Mouse (Mus musculus) lung, embryonic 14.5 days (tissue): ENCODE measurements at regions not wholly inside any gene's neighbourhood (a gene's known extent, or its start where the extent isn't known, plus 50 kb on each side); places are given as distances from the start of the nearest gene placed in this dataset.

Experiments used
- ATAC-seq: fragments of 200-750 bp; cut with Nextera tagmentation; 2 replicates; pipeline ENCODE4 v1.8.0; 2017; ENCODE audit warnings: mild to moderate bottlenecking, moderate TSS enrichment, moderate library complexity; ENCODE audit not compliant: insufficient read depth
- DNase-seq: peaks from one replicate; pipeline ENCODE4 v3.0.0-alpha.2; 2015
- H3K27ac ChIP-seq: fragments of 300-500 bp; sonication (generic); 2 replicates; pipeline ENCODE4 v1.5.1; 2014; ENCODE audit warnings: low read depth, mild to moderate bottlenecking, moderate library complexity
- H3K27me3 ChIP-seq: fragments of 300-500 bp; sonication (generic); 2 replicates; pipeline ENCODE4 v1.6.1; 2014; ENCODE audit warnings: low read length, control low read depth; ENCODE audit not compliant: insufficient read depth
- H3K36me3 ChIP-seq: fragments of 300-500 bp; sonication (generic); 2 replicates; pipeline ENCODE4 v1.6.1; 2014; ENCODE audit warnings: control low read depth; ENCODE audit not compliant: insufficient read depth
- H3K4me1 ChIP-seq: fragments of 300-500 bp; sonication (generic); 2 replicates; pipeline ENCODE4 v1.6.1; 2014; ENCODE audit warnings: antibody characterized with exemption, control low read depth; ENCODE audit not compliant: insufficient read depth
- H3K4me2 ChIP-seq: fragments of 300-500 bp; sonication (generic); 2 replicates; pipeline ENCODE4 v1.6.1; 2014; ENCODE audit warnings: mild to moderate bottlenecking
- H3K4me3 ChIP-seq: fragments of 300-500 bp; sonication (generic); 2 replicates; pipeline ENCODE4 v1.5.1; 2014; ENCODE audit warnings: low read depth, low read length
- H3K9ac ChIP-seq: fragments of 300-500 bp; sonication (generic); 2 replicates; pipeline ENCODE4 v1.6.1; 2014
- H3K9me3 ChIP-seq: fragments of 300-500 bp; sonication (generic); 2 replicates; pipeline ENCODE4 v1.6.1; 2016; ENCODE audit warnings: low read depth, low read length, control low read depth
- CTCF ChIP-seq: IDR thresholded peaks from 2 replicates; pipeline ENCODE4 v1.5.1; 2016; ENCODE audit warnings: antibody characterized with exemption, low read depth
- WGBS: fragments of 180-500 bp; shearing (Covaris S2); extraction: QIAGEN DNeasy Blood & Tissue Kit; methylation state at CpG from one replicate; pipeline ENCODE4 v1.1.7; 2014; 5-methylcytosine and 5-hydroxymethylcytosine counted together

- no peaks in the 10 kb centered on the region for H3K27me3 ChIP-seq
- no peaks in the 10 kb centered on the region for H3K9me3 ChIP-seq
- no peak overlapping the region for H3K27ac ChIP-seq
- H3K9ac ChIP-seq, result no peak overlapping the region
- no peaks in the 10 kb centered on the region for H3K36me3 ChIP-seq
- no peak for ATAC-seq
- no peaks in the 10 kb centered on the region for H3K4me1 ChIP-seq
- TF ChIP-seq CTCF, result no peak
- no peak overlapping the region for H3K4me2 ChIP-seq
- H3K4me3 ChIP-seq, result no peak overlapping the region
- DNase-seq, result no peak
Measured at GRCm38 (mm10) chr16:50942291-50942690, 351.3 kb upstream of the Ccdc54 start.

- Histone ChIP-seq H3K4me3 (no peak overlapping the region), H3K27ac (no peak overlapping the region), H3K27me3 (no peaks in the 10 kb centered on the region), H3K4me1 (no peaks in the 10 kb centered on the region), H3K9me3 (no peaks in the 10 kb centered on the region), H3K36me3 (no peaks in the 10 kb centered on the region), H3K9ac (no peak overlapping the region), H3K4me2 (no peak overlapping the region)
- ATAC-seq (no peak), DNase-seq (peak; percentile 15)
- TF ChIP-seq CTCF, result peak; percentile 36
- WGBS, result 31% methylated on average over 6 of the region's 6 CpGs
Measured at GRCm38 (mm10) chr16:50939316-50939715, 348.4 kb upstream of the Ccdc54 start.

GRCm38 (mm10) chr16:50907732-50908131 is 316.8 kb upstream of the Ccdc54 start:
- Histone ChIP-seq H3K4me1 (no peaks in the 10 kb centered on the region), H3K27me3 (no peaks in the 10 kb centered on the region), H3K4me3 (no peak overlapping the region), H3K9me3 (no peaks in the 10 kb centered on the region), H3K9ac (no peak overlapping the region), H3K36me3 (no peaks in the 10 kb centered on the region), H3K27ac (no peak overlapping the region), H3K4me2 (no peak overlapping the region)
- no peak for TF ChIP-seq CTCF
- DNase-seq (no peak), ATAC-seq (no peak)
- 41% methylated on average over 2 of the region's 2 CpGs for WGBS

- DNase-seq (no peak), ATAC-seq (no peak)
- Histone ChIP-seq H3K9ac (no peak overlapping the region), H3K27me3 (no peaks in the 10 kb centered on the region), H3K4me3 (no peak overlapping the region), H3K27ac (no peak overlapping the region), H3K4me1 (no peaks in the 10 kb centered on the region), H3K9me3 (no peaks in the 10 kb centered on the region), H3K4me2 (no peak overlapping the region), H3K36me3 (no peaks in the 10 kb centered on the region)
- TF ChIP-seq CTCF, result no peak
- 65% methylated on average over 2 of the region's 2 CpGs for WGBS
Measured at GRCm38 (mm10) chr16:50899151-50899550, 308.2 kb upstream of the Ccdc54 start.

GRCm38 (mm10) chr16:50877926-50878325 is 287.0 kb upstream of the Ccdc54 start:
- Histone ChIP-seq H3K4me1 (no peaks in the 10 kb centered on the region), H3K9me3 (no peaks in the 10 kb centered on the region), H3K9ac (no peak overlapping the region), H3K36me3 (no peaks in the 10 kb centered on the region), H3K4me2 (no peak overlapping the region), H3K27me3 (no peaks in the 10 kb centered on the region), H3K27ac (no peak overlapping the region), H3K4me3 (no peak overlapping the region)
- ATAC-seq, result no peak
- TF ChIP-seq CTCF, result no peak
- WGBS, result 44% methylated on average over 3 of the region's 3 CpGs
- peak; percentile 33 for DNase-seq

GRCm38 (mm10) chr16:50871318-50871717 is 280.4 kb upstream of the Ccdc54 start:
- no peak overlapping the region for H3K4me2 ChIP-seq
- no peak for DNase-seq
- H3K27me3 ChIP-seq, result no peaks in the 10 kb centered on the region
- no peaks in the 10 kb centered on the region for H3K36me3 ChIP-seq
- ATAC-seq, result no peak
- WGBS, result 79% methylated on average over 4 of the region's 4 CpGs
- no peak for TF ChIP-seq CTCF
- H3K4me1 ChIP-seq, result no peaks in the 10 kb centered on the region
- no peak overlapping the region for H3K9ac ChIP-seq
- no peaks in the 10 kb centered on the region for H3K9me3 ChIP-seq
- no peak overlapping the region for H3K4me3 ChIP-seq
- H3K27ac ChIP-seq, result no peak overlapping the region

GRCm38 (mm10) chr16:50863565-50863964 is 272.6 kb upstream of the Ccdc54 start:
- H3K4me3 ChIP-seq, result no peak overlapping the region
- no peak overlapping the region for H3K9ac ChIP-seq
- no peak overlapping the region for H3K27ac ChIP-seq
- TF ChIP-seq CTCF, result no peak
- no peaks in the 10 kb centered on the region for H3K36me3 ChIP-seq
- DNase-seq (no peak), ATAC-seq (no peak)
- no peaks in the 10 kb centered on the region for H3K9me3 ChIP-seq
- no peaks in the 10 kb centered on the region for H3K27me3 ChIP-seq
- H3K4me1 ChIP-seq, result no peaks in the 10 kb centered on the region
- 72% methylated on average over 5 of the region's 5 CpGs for WGBS
- H3K4me2 ChIP-seq, result no peak overlapping the region

- no peak overlapping the region for H3K27ac ChIP-seq
- H3K4me2 ChIP-seq, result no peak overlapping the region
- WGBS, result 70% methylated on average over 1 of the region's 1 CpGs
- DNase-seq, result no peak
- no peaks in the 10 kb centered on the region for H3K4me1 ChIP-seq
- H3K36me3 ChIP-seq, result no peaks in the 10 kb centered on the region
- ATAC-seq, result no peak
- no peak overlapping the region for H3K9ac ChIP-seq
- H3K4me3 ChIP-seq, result no peak overlapping the region
- TF ChIP-seq CTCF, result no peak
- H3K9me3 ChIP-seq, result no peaks in the 10 kb centered on the region
- no peaks in the 10 kb centered on the region for H3K27me3 ChIP-seq
Measured at GRCm38 (mm10) chr16:50859513-50859912, 268.6 kb upstream of the Ccdc54 start.
